In the genomic region with DNA sequence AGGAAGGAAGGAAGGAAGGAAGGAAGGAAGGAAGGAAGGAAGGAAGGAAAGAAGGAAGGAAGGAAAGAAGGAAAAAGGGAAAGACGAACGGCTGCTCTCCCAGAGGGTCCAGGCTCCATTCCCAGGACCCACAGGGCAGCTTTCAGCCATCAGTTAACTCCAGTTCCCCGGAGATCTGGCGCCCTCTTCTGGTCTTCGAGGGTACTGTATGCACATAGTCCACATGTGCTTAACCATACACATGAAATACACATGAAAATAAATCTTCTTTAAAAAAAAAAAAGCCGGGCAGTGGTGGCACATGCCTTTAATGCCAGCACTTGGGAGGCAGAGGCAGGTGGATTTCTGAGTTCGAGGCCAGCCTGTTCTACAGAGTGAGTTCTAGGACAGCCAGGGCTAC, we compare ENCODE assay signal across 8 mouse cellular contexts. TPM values are rescaled to one million over a fixed set of nuclear protein-coding genes. Genes with fewer than 3 reads are reported as not detected.
A peak's percentile ranks its signal among the peaks of the same experiment; 100 is the strongest.
DNase-seq lines count a peak whose midpoint lies in the region; ATAC-seq and TF ChIP-seq lines count a peak whose summit lies in the region.
"Not testable (repeated sequence)": the region's sequence is repeated elsewhere in the genome, so short reads cannot be mapped to it uniquely, and the experiment has no call there.

No protein-coding gene starts in this region.

- TF ChIP-seq CTCF in small intestine, adult 2 months (IDR thresholded peaks at IDR 0.05; ENCODE audit: extremely low read depth, insufficient read length, insufficient replicate concordance, low read depth, low read length), result peak; percentile 46; the same call in 1 of the 2 replicates

- not testable (repeated sequence) for H3K36me3 ChIP-seq in forebrain, embryonic 10.5 days (replicated peaks); hindbrain, embryonic 11.5 days (ENCODE audit: control insufficient read depth, insufficient read depth, low read length); midbrain, embryonic 10.5 days; small intestine, adult 2 months (ENCODE audit: control insufficient read depth, insufficient read depth, low read length)

- H3K4me3 ChIP-seq in forebrain, embryonic 10.5 days; hindbrain, embryonic 11.5 days (ENCODE audit: low read depth, low read length); midbrain, embryonic 10.5 days; small intestine, adult 2 months (ENCODE audit: low read depth, low read length): not testable (repeated sequence)

- not testable (repeated sequence) for H3K27me3 ChIP-seq in forebrain, embryonic 10.5 days (ENCODE audit: poor library complexity, severe bottlenecking); hindbrain, embryonic 11.5 days (ENCODE audit: control insufficient read depth, insufficient read depth, low read length); midbrain, embryonic 10.5 days (ENCODE audit: low read depth, poor library complexity, severe bottlenecking); small intestine, adult 2 months (ENCODE audit: control insufficient read depth, insufficient read depth, low read length)

- peaks cover 21% of the 10 kb centered on the region for H3K4me1 ChIP-seq in forebrain, embryonic 10.5 days
- H3K4me1 ChIP-seq in hindbrain, embryonic 11.5 days (replicated peaks; ENCODE audit: control insufficient read depth, insufficient read depth, low read length); midbrain, embryonic 10.5 days; small intestine, adult 2 months (ENCODE audit: control insufficient read depth, insufficient read depth, insufficient read length, low read length): not testable (repeated sequence)

- H3K4me2 ChIP-seq in hindbrain, embryonic 11.5 days (replicated peaks; ENCODE audit: low read depth, low read length), result not testable (repeated sequence)

- TF ChIP-seq POLR2A in small intestine, adult 2 months (IDR thresholded peaks at IDR 0.05; ENCODE audit: low read depth, low read length), result not testable (repeated sequence)

- peak; percentile 57 for DNase-seq in MN1 (ENCODE audit: low spot score)
- peak; percentile 76 for DNase-seq in c-Kit-positive CD71-positive TER-119-negative erythroid progenitor cells, embryonic 14.5 days (ENCODE audit: low read depth)
- DNase-seq in forebrain, embryonic 10.5 days (ENCODE audit: extremely low spot score, low spot score), result peak; percentile 84
- peak; percentile 88 for DNase-seq in hindbrain, embryonic 11.5 days (ENCODE audit: low spot score)
- peak; percentile 86 for DNase-seq in left cerebral cortex, postnatal 4 days
- DNase-seq in midbrain, embryonic 10.5 days (ENCODE audit: low spot score), result peak; percentile 86
- DNase-seq in urinary bladder, postnatal 36 days (ENCODE audit: low spot score in 2 of 2), result peak; percentile 49 to 51

- not testable (repeated sequence) for H3K27ac ChIP-seq in forebrain, embryonic 10.5 days; hindbrain, embryonic 11.5 days (ENCODE audit: low read depth, low read length); midbrain, embryonic 10.5 days (replicated peaks); small intestine, adult 2 months (ENCODE audit: insufficient read depth, low read depth, low read length)

- not testable (repeated sequence) for H3K9ac ChIP-seq in hindbrain, embryonic 11.5 days (ENCODE audit: low read depth, low read length)

- intact Hi-C loops in left cerebral cortex, postnatal 4 days (cut with DNase I), result loop anchor here (5.0 kb wide), 1 partner anchor 77 kb away; no protein-coding TSS in a partner anchor

- ATAC-seq in hindbrain, embryonic 11.5 days (ENCODE audit: low FRiP score), result not testable (repeated sequence)

- not testable (repeated sequence) for H3K9me3 ChIP-seq in forebrain, embryonic 10.5 days; hindbrain, embryonic 11.5 days (ENCODE audit: control insufficient read depth, low read length); midbrain, embryonic 10.5 days (replicated peaks)

- 19% methylated on average over 7 of the region's 7 CpGs for WGBS in forebrain, embryonic 10.5 days
- 19% methylated on average over 7 of the region's 7 CpGs for WGBS in hindbrain, embryonic 11.5 days
- WGBS in midbrain, embryonic 10.5 days, result 23% methylated on average over 7 of the region's 7 CpGs
- WGBS in small intestine, adult 2 months, result 13% methylated on average over 7 of the region's 7 CpGs

RNA-seq across cellular contexts. Expression of gene Cbx1, which starts 4.1 kb away (rescaled TPM):
- polyA plus RNA-seq in forebrain, embryonic 10.5 days (2016; fragmentation: Nextera tagmentation; extraction: Ambion mirVana), result 188 and 202 TPM in 2 replicates
- 147 and 158 TPM in 2 replicates for polyA plus RNA-seq in hindbrain, embryonic 11.5 days (2014; fragmentation: Nextera tagmentation; extraction: Ambion mirVana)
- 10 to 100 TPM; 79.3 to 79.5 TPM for total RNA-seq in left cerebral cortex, postnatal 4 days (2021)
- 193 and 198 TPM in 2 replicates for polyA plus RNA-seq in midbrain, embryonic 10.5 days (2016; fragmentation: Nextera tagmentation; extraction: Ambion mirVana)
- 11.8 and 18.1 TPM in 2 replicates for polyA plus RNA-seq in small intestine, adult 2 months (2012; rRNA removed)

RNA-seq across cellular contexts. Expression of gene Snx11, which starts 7.5 kb away (rescaled TPM):
- polyA plus RNA-seq in forebrain, embryonic 10.5 days (2016; fragmentation: Nextera tagmentation; extraction: Ambion mirVana), result 25.7 and 27.5 TPM in 2 replicates
- polyA plus RNA-seq in hindbrain, embryonic 11.5 days (2014; fragmentation: Nextera tagmentation; extraction: Ambion mirVana), result 13.8 and 14.4 TPM in 2 replicates
- total RNA-seq in left cerebral cortex, postnatal 4 days (2021), result 10 to 100 TPM; 46.3 to 50.4 TPM
- 27.6 and 33.0 TPM in 2 replicates for polyA plus RNA-seq in midbrain, embryonic 10.5 days (2016; fragmentation: Nextera tagmentation; extraction: Ambion mirVana)
- 9.8 and 13.2 TPM in 2 replicates for polyA plus RNA-seq in small intestine, adult 2 months (2012; rRNA removed)

RNA-seq across cellular contexts. Expression of gene Nfe2l1, which starts 44.9 kb away (rescaled TPM):
- 64.7 and 66.0 TPM in 2 replicates for polyA plus RNA-seq in forebrain, embryonic 10.5 days (2016; fragmentation: Nextera tagmentation; extraction: Ambion mirVana)
- polyA plus RNA-seq in hindbrain, embryonic 11.5 days (2014; fragmentation: Nextera tagmentation; extraction: Ambion mirVana), result 27.9 and 35.2 TPM in 2 replicates
- 100 to 1,000 TPM; 108 to 115 TPM for total RNA-seq in left cerebral cortex, postnatal 4 days (2021)
- polyA plus RNA-seq in midbrain, embryonic 10.5 days (2016; fragmentation: Nextera tagmentation; extraction: Ambion mirVana), result 71.9 and 78.0 TPM in 2 replicates
- polyA plus RNA-seq in small intestine, adult 2 months (2012; rRNA removed), result 36.1 and 87.5 TPM in 2 replicates
